Mouse (Mus musculus): ENCODE data around the gene Galnt10. TPM values are rescaled to one million over a fixed set of nuclear protein-coding genes. Genes with fewer than 3 reads are reported as not detected.

Galnt10 gene
- total RNA-seq, 4 experiments from 2014 or later: 7.2 to 9.4 (median 8.6) TPM

- DNase-seq (ENCODE audit: low spot score in 2 of 2): no peak
Measured at GRCm38 (mm10) chr11:57688179-57688929, 43.1 kb downstream of the Galnt10 start.

- no peak for DNase-seq (ENCODE audit: low spot score in 2 of 2)
Measured at GRCm38 (mm10) chr11:57689811-57690210, 44.6 kb downstream of the Galnt10 start.

GRCm38 (mm10) chr11:57690836-57691235 lies 45.6 kb downstream of the Galnt10 start:
- DNase-seq (ENCODE audit: low spot score in 2 of 2): no peak

GRCm38 (mm10) chr11:57691939-57692338 lies 46.7 kb downstream of the Galnt10 start:
- no peak for DNase-seq (ENCODE audit: low spot score in 2 of 2)

GRCm38 (mm10) chr11:57692726-57693125 lies 47.5 kb downstream of the Galnt10 start:
- no peak for DNase-seq (ENCODE audit: low spot score in 2 of 2)

GRCm38 (mm10) chr11:57694486-57694885 lies 49.2 kb downstream of the Galnt10 start:
- no peak for DNase-seq (ENCODE audit: low spot score in 2 of 2)

- no peak for DNase-seq (ENCODE audit: low spot score in 2 of 2)
Measured at GRCm38 (mm10) chr11:57696207-57696676, 51.0 kb downstream of the Galnt10 start.

GRCm38 (mm10) chr11:57696807-57697251 lies 51.6 kb downstream of the Galnt10 start:
- DNase-seq (ENCODE audit: low spot score in 2 of 2): no peak

GRCm38 (mm10) chr11:57700114-57700513 lies 54.9 kb downstream of the Galnt10 start:
- DNase-seq (ENCODE audit: low spot score in 2 of 2): no peak

- DNase-seq (ENCODE audit: low spot score in 2 of 2): no peak
Measured at GRCm38 (mm10) chr11:57701193-57701925, 56.1 kb downstream of the Galnt10 start.

GRCm38 (mm10) chr11:57701956-57702355 lies 56.7 kb downstream of the Galnt10 start:
- DNase-seq (ENCODE audit: low spot score in 2 of 2): no peak

- DNase-seq (ENCODE audit: low spot score in 2 of 2): no peak
Measured at GRCm38 (mm10) chr11:57706620-57707019, 61.4 kb downstream of the Galnt10 start.

- DNase-seq (ENCODE audit: low spot score in 2 of 2): no peak
Measured at GRCm38 (mm10) chr11:57707114-57707798, 62.0 kb downstream of the Galnt10 start.

- DNase-seq (ENCODE audit: low spot score in 2 of 2): no peak
Measured at GRCm38 (mm10) chr11:57708174-57709154, 63.2 kb downstream of the Galnt10 start.

- DNase-seq (ENCODE audit: low spot score in 2 of 2): no peak
Measured at GRCm38 (mm10) chr11:57713960-57714359, 68.7 kb downstream of the Galnt10 start.

- no peak for DNase-seq (ENCODE audit: low spot score in 2 of 2)
Measured at GRCm38 (mm10) chr11:57716721-57717120, 71.5 kb downstream of the Galnt10 start.

- DNase-seq (ENCODE audit: low spot score in 2 of 2): no peak
Measured at GRCm38 (mm10) chr11:57717432-57717831, 72.2 kb downstream of the Galnt10 start.

- DNase-seq (ENCODE audit: low spot score in 2 of 2): no peak
Measured at GRCm38 (mm10) chr11:57718081-57718480, 72.8 kb downstream of the Galnt10 start.

GRCm38 (mm10) chr11:57719631-57720030 lies 74.4 kb downstream of the Galnt10 start:
- no peak for DNase-seq (ENCODE audit: low spot score in 2 of 2)

- DNase-seq (ENCODE audit: low spot score in 2 of 2): no peak
Measured at GRCm38 (mm10) chr11:57720076-57720475, 74.8 kb downstream of the Galnt10 start.
